Mouse (Mus musculus) cerebellum, adult 8-10 months (tissue): Measurements from ENCODE around the gene Atf7.

Experiments
- DNase-seq: peaks from one replicate; pipeline ENCODE4 v3.0.0; 2022

Gene Atf7

DNA sequence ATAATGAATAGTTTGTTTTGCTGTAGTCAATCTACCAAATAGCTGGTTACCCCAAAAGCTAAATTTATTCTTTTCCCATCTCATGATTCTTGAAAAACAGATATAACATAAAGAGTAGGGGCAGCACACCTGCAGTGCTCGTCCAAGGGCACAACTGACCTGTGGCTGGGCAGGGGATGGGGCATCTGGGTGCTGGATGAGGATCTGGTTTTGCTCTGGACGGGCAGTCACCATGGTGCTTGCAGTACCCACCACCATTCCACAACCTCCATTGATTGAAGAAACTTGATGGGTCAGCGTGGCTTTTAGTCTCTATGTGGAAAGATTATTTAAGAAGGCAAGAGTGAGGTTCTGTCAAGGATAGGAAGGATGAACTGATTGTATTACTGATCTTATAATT, 79.0 kb downstream of the Atf7 start:
- no peak for DNase-seq

DNA sequence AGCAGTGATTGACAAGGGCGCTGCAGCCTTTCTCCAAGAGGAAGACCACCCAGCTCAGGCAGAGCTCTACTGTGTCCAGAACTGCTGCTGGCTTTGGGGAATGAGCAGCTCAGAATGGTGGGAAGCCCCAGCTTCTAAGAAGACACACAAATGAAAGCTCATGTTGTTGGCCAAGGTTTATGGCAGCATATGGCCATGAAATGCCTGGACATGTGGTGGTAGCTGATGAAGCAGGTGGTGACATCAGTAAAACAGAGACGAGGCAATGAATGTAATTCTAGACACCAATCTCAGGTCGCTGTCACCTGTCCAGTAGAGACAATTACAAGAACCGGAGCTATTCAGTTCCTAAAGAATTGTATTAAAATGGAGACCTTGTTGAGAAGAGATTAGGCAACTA, 80.5 kb downstream of the Atf7 start:
- peak; percentile 93 for DNase-seq

- DNase-seq, result no peak
These were observed 91.3 kb downstream of the Atf7 start for GRCm38 (mm10) chr15:102533926-102534325.

- peak; percentile 58 for DNase-seq
These were observed 93.0 kb downstream of the Atf7 start for GRCm38 (mm10) chr15:102532106-102532900.

DNA sequence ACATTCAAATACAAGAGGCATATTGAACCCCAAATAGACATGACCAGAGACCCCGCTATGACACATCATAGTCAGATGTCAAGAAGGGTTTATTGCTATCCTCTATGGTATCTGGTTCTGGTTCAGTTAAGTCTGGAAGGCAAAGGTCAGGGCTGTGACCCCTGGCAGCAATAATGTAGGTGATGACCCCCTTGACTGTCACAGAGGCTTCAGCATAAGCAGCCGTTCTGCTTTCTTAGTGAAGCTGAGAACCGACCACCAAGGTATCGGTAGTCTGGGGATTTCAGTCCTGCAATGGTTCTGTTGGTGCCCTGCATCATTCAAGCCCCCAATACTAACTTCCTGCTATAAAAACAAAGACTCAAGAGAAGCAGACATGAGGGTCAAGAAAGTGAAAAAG, 93.7 kb downstream of the Atf7 start:
- DNase-seq, result no peak

DNA sequence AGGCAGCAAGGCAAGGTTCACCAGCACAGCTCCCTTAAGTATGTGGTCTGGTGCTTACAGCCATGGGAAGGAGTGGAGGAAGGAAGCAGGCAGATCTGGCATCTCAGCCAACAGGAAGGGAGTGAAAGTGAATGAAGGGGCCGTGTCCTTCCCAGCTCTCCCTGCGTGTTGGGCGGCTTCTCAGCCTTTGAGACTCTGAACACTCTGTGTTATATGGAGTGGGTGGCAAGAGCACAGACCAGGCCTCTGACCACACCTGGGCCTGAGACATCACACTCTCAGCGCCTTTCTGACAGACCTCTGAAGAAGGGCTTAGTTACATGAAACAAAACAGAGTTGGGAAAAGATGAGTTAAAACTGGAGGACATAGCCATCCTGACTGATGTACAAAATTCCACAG, 94.7 kb downstream of the Atf7 start:
- no peak for DNase-seq

DNA sequence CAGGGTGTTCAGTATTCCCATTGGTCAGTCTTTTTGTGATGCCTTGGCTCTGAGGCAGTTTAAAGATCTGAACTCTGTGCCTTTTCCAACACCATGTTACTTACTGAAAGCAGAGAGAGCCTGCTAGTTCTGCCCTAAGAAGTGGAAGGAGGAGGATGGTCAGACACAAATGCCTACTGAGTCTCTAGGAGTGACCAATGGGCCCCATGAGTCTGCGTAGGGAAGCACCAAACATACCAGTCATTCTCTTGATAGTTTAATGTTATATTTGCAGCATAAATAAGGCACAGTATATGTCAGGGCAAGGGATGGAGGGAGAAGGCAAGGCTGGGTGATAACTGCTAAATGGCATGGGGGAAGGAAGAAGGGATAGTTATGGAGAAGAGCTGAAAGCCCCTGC, 96.9 kb downstream of the Atf7 start:
- no peak for DNase-seq

DNA sequence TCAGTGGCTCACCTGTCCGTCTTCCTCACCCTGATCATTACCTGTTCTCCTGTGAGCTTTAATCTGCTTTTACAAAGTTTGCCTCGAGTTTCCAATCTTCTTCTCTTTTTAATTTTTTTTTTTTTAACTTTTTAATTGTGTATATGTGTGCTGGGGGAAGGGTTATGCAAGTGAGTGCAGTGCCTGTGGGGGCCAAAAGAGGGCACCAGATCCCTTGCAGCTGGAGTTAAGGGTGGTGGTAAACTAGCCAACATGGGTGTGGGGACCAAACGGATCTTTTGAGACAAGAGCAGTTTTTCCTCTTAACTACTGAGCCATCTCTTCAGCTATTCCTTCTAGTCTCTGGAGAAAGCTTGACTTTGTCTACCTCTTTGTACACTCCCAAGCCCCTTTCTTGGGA, 97.3 kb downstream of the Atf7 start:
- DNase-seq, result no peak

DNA sequence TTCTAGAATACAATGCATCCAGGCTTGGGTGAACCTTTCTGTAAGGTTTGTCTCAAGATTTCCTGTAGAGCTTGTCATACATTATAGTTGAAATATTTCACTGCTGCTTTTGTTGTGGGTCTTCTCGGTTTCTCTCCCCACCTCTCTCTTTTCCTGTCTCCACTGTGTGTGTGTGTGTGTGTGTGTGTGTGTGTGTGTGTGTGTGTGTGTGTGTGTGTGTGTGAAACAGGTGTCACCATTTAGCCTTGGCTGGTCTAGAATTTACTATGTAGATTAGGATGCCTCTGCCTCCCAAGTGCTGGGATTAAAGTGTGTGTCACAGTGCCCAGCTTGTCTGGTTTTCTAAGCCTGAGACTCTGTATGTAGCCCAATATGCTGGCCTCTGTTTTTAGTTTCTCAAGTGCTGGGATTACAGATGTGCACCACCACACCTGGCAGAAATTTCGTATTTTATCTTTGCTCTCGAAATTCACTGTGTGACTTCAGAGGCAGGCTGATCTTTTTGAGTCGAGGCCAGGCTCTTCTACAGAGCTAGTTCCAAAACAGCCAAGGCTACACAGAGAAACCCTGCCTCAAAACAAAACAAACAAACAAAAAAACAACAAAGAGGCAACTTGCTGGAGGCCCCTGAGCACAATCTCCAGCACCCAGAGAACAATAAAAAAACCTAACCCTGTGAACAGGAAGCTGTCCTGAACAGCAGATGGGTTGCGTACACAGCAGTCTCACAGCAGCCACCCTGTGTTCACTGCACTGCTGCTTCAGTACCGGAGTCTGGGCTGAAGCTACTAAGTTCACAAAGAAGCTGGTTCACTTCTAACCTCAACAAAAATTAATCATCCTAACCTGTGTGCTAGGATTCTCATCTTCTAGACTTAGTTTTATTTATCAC, 98.9 kb downstream of the Atf7 start:
- no peak for DNase-seq

DNA sequence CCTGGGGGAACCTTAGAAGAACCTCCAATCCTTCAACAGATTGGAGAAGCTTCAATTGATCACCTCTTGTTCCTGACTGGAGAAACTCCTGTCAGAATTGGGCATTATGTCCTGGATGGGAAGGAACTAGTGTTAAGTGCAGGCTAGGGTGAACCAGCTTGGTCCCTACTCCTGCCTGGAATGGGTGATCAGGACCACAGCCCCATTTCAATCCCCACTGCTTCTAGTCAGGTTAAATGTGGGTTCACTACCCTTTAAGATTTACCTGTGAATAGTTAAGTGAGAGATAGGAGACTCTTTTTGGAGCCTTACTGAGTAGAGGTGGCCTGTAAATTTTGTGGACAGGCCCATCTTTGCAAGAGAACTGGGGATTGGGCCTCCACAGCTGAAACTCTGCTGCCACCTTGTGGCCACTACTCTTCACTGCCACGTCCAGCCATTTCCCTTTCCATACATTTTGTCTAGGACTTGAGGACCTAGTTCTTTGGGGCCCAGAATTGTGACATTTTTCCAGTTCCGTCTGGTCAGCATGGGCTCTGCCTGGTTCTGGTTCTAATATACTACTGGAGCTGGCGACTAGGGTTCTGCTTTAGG, 100.3 kb downstream of the Atf7 start, which contains the start of gene Npff:
Gene Npff (minus strand): TSS at position 51 of the 594 bp plus-strand sequence.
- peak; percentile 89 for DNase-seq

DNA sequence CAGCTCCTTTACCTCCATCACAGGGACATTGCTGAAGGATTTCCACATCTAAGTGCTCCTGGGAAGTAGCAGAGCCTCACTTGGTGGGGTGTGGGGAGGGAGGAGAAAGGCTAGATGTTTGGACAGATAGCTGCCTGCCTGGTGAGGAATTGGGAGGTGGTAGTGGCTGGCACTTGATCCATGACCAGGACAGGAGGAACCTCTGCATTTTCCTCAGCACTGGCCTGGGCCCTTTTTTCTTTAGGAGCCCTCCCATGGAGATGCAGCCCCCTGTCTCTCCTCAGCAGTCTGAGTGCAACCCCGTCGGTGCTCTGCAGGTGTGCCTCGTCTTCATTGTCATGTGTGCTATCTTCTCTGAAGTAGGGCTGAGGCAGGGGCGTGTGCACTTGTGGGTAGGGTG, 103.8 kb downstream of the Atf7 start:
- no peak for DNase-seq

DNA sequence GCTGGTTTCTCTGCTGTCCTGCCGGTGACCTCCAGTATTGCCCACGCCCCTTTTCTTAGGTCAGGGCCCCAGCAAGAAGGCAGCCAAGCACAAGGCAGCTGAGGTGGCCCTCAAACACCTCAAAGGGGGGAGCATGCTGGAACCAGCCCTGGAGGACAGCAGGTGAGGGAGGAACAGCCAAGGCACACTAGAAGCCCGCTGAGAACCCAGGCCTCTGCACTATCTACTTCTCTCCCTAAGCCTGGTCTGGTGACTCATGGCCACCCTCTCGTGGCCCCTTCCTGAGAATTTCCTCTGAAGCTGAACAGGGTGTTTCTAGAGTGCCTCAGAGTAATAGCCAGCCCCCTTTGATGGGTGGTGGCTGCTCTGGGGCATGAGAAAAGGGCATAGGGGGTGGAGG, 104.8 kb downstream of the Atf7 start:
- DNase-seq, result no peak

DNA sequence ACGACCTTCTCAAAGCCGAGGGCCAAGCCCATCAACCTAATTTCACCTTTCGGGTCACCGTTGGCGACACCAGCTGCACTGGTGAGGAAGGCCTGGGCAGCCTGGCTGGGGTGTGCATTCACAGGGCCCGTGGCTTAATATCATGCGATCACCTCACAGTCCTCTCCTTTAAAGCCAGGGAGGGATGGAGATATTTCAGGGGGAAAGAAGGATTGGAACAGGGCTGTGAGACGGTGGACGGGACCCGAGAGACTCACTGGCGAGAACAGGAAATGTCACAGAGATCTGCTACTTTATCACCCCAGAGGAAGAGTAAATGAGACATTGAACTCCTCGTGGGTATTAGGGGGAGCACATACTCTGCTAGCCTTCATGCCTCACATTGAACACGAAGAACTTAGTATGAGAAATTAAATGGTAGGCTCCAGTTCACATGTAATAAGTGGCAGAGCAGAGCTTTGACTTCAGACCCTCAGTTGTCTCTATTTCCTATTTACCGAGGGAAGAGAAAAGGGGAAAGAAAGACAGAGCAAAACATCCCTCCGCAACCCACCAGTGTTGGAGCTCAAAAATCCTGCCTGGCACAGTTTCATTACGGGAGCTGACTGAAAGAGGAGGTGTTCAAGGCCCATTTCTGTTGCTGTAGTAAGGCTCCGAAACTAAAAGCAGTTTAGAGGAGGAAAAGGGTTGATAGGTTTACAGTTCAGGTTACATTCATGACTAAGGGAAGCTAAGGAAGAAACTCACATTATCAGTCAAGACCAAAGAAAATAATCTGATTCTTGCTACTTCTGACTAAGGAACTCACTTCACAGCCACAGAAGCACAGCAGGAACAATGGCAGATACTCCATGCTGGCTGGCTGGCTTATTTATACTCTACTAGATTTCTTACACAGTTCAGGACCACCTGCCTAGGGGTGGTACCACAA, 105.8 kb downstream of the Atf7 start:
- peak; percentile 56 for DNase-seq

DNA sequence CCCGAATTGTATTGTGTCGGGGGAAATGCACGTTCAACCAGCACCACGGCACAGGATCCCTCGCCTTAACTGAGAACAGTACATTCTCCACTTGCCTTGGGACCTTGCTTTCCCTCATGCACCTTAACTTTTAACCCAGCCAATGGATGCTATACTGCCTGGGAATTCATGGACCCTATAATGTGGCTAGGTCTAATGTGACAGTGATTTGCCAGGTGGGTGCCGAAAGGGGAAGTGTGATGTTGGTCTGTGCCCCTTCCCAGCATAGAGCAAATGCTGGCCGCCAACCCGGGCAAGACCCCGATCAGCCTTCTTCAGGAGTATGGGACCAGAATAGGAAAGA, 106.4 kb downstream of the Atf7 start:
- DNase-seq, result no peak

DNA sequence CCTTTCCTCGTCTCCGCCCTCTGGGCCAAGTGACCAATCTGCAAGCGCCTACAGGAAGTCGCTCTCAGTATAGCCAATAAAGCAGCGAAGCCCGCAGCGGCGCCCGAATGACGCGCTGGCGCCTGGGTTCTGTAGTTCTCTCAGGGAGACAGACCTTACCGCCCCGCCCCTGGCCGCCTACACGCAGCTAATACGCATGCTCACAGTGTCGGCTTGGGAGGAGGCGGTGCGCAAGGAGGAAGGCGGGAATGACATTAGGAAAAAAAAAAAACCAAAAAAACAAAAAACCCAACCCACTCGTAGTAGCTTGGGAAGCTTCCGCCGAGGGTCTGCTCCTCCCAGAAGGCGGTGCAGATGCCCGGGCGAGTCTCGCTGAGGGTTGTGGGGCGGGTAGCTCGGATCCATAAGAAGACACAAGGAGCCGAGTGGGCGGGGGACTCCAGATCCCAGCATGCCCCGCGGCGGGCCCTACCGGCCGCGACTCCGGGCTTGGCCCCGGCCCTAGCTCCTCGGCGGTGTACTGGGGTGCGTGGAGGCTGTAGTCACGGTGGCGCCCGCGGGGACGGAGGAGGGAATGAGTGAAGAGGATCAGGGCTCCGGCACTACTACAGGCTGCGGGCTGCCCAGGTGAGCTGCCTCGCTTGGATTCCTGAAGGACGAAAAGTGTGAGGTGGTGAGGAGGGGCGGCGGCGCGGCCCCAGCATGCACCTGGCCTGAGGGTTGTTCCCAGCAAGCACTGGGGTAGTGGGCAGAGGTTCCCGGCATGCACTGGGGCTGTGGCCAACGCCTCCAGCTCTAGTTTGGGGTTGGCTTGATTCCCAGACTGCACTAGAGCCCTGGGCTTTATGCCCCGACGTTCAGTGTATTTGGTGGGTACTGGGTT, 107.0 kb downstream of the Atf7 start, which contains the start of gene Tarbp2:
Gene Tarbp2 (plus strand): TSS at position 217 of the 883 bp plus-strand sequence.
- DNase-seq, result peak; percentile 99

DNA sequence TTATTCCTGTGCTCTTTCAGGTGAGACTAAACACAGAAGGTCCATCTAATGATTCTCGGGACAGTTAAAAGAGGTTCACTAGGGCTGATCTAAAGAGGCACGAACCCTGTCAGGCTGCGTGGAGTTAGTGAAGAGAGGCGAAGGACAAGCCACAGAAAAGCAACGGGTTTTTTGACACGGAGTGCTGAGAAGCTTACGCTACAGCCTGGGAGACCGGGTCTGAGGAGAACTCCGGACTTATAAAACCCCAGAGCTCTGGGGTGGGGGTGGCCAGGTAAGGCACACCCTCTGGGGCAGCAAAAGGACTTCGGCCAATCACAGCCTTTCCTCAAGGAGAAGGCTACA, 107.7 kb downstream of the Atf7 start:
- no peak for DNase-seq

DNA sequence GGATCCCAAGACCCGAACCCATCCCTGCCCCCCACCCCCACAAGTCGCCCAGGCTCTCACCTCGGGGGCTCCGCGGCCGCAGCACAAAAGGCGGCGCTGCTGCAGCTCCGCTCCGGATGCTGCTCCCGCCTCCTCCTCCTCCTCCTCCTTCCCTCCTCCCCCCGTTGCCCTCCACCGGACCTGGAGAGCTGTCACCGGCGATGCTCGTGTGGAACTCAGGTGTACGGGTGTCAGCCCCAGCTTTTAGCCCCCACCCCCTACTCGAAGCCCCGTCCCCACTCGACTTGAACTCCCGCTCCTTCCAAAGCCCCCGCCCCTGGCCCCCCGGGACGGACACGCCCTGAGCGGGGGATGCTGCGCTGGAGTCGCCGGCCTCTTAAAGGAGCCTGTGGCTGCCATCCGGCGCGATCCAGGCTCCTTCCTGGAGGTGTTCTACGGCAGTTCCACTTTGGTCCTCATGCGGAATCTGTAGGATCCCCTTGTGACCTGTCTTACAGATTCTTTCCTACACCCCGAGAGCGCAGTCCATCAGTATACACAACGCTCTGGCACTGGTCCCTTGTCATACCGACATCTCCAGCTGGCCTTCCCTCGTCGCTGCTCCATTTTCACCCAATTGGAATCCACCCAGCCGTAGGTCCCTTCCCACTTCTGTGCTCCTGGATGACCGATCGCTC, 108.4 kb downstream of the Atf7 start, which contains the start of gene Map3k12:
Gene Map3k12 (minus strand): TSS at position 337 of the 677 bp plus-strand sequence.
- peak; percentile 83 for DNase-seq

- DNase-seq, result peak; percentile 68
These were observed 109.0 kb downstream of the Atf7 start for GRCm38 (mm10) chr15:102516293-102516692.

DNA sequence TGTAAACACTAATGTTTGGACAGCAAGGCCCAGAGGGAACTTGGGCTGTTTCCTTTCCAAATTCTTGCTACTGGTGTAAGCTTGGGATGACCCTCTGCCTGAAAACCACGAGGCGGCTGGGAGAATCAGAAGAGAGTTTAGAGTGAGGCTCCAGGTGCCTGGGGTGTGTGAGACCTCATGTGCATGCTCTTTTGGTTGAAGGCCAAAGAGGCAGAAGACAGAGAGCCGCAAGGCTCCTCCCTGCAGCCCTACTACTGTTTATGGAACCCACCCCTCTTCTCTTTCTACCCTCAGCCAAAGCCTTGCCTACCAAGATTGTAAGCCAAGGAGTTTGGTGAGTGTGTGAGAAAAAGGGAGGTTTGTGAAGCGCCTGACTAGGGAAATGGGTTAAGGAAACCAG, 109.5 kb downstream of the Atf7 start:
- no peak for DNase-seq

GRCm38 (mm10) chr15:102515261-102515660, 110.0 kb downstream of the Atf7 start:
- DNase-seq, result no peak

- DNase-seq, result no peak
These were observed 112.3 kb downstream of the Atf7 start for GRCm38 (mm10) chr15:102513004-102513403.
